8 mouse cellular contexts compared by ENCODE assay signal in genomic region chr11:62560463-62561016, GRCm38 (mm10). TPM values are rescaled to one million over a fixed set of nuclear protein-coding genes. Genes with fewer than 3 reads are reported as not detected.
DNase-seq lines count a peak whose midpoint lies in the region; ATAC-seq lines count a peak whose summit lies in the region.

No protein-coding gene starts in this region.

- intact Hi-C loops in left cerebral cortex, postnatal 36 days (cut with DNase I): no loop called here

- H3K4me1 ChIP-seq in intestine, embryonic 16.5 days (ENCODE audit: control insufficient read depth, insufficient read depth, low read length): peaks cover 10% of the 10 kb centered on the region
- H3K4me1 ChIP-seq in midbrain, embryonic 11.5 days (ENCODE audit: control insufficient read depth, insufficient read depth, low read length): no peaks in the 10 kb centered on the region

- H3K4me2 ChIP-seq in intestine, embryonic 16.5 days (ENCODE audit: low read depth, low read length): peak overlapping the region; percentile 78
- peak overlapping the region; percentile 45 for H3K4me2 ChIP-seq in midbrain, embryonic 11.5 days

- 26% methylated on average over 43 of the region's 43 CpGs for WGBS in intestine, embryonic 16.5 days
- 34% methylated on average over 43 of the region's 43 CpGs for WGBS in midbrain, embryonic 11.5 days

- H3K9ac ChIP-seq in intestine, embryonic 16.5 days (ENCODE audit: low read depth, low read length): peak overlapping the region; percentile 66
- H3K9ac ChIP-seq in midbrain, embryonic 11.5 days (ENCODE audit: low read length): peak overlapping the region; percentile 9; the same call in 1 of the 2 replicates

- H3K9me3 ChIP-seq in intestine, embryonic 16.5 days (ENCODE audit: control insufficient read depth, low read length): no peaks in the 10 kb centered on the region
- H3K9me3 ChIP-seq in midbrain, embryonic 11.5 days (ENCODE audit: control insufficient read depth, low read length): no peaks in the 10 kb centered on the region

- no peak for ATAC-seq in cerebellum, adult (ENCODE audit: insufficient number of reproducible peaks, low FRiP score, low TSS enrichment)
- no peak for ATAC-seq in intestine, embryonic 16.5 days
- ATAC-seq in midbrain, embryonic 11.5 days (ENCODE audit: low FRiP score): no peak

- H3K27ac ChIP-seq in intestine, embryonic 16.5 days (ENCODE audit: low read length): no peak overlapping the region
- no peak overlapping the region for H3K27ac ChIP-seq in midbrain, embryonic 11.5 days (ENCODE audit: low read depth, low read length)

- DNase-seq in cerebellum, adult 18-20 months: peak; percentile 30 to 39
- peak; percentile 31 for DNase-seq in urinary bladder, postnatal 25 days (ENCODE audit: low spot score)
- DNase-seq in urinary bladder, postnatal 14 days (ENCODE audit: low spot score): no peak
- DNase-seq in midbrain, embryonic 11.5 days (ENCODE audit: low spot score, missing footprints): peak; percentile 92
- peak; percentile 15 for DNase-seq in thymus, postnatal 25 days
- no peak for DNase-seq in left cerebral cortex, postnatal 36 days (ENCODE audit: low spot score in 2 of 2)

- peak overlapping the region; percentile 42 for H3K4me3 ChIP-seq in intestine, embryonic 16.5 days (ENCODE audit: low read length)
- H3K4me3 ChIP-seq in midbrain, embryonic 11.5 days (ENCODE audit: low read depth, low read length): peak overlapping the region; percentile 22

- H3K27me3 ChIP-seq in intestine, embryonic 16.5 days (replicated peaks; ENCODE audit: control insufficient read depth, insufficient read depth, low read length): no peaks in the 10 kb centered on the region
- no peaks in the 10 kb centered on the region; the same call in 1 of the 2 replicates for H3K27me3 ChIP-seq in midbrain, embryonic 11.5 days (ENCODE audit: control insufficient read depth, insufficient read depth, low read length)

- H3K36me3 ChIP-seq in intestine, embryonic 16.5 days (ENCODE audit: control insufficient read depth, insufficient read depth, low read length): no peaks in the 10 kb centered on the region
- no peaks in the 10 kb centered on the region for H3K36me3 ChIP-seq in midbrain, embryonic 11.5 days (ENCODE audit: control insufficient read depth, insufficient read depth, low read length)

RNA-seq across cellular contexts. Expression of gene Ubb, which starts 9.6 kb away (rescaled TPM):
- polyA plus RNA-seq in intestine, embryonic 16.5 days (2015; fragmentation: Nextera tagmentation; extraction: Ambion mirVana): 2,570 and 2,643 TPM in 2 replicates
- 3,727 and 3,899 TPM in 2 replicates for polyA plus RNA-seq in midbrain, embryonic 11.5 days (2014; fragmentation: Nextera tagmentation; extraction: Ambion mirVana)
- 1,000 to 10,000 TPM; 1,698 to 1,876 TPM for total RNA-seq in left cerebral cortex, postnatal 36 days (2021)

RNA-seq across cellular contexts. Expression of gene Trpv2, which starts 13.7 kb away (rescaled TPM):
- 11.0 and 11.2 TPM in 2 replicates for polyA plus RNA-seq in intestine, embryonic 16.5 days (2015; fragmentation: Nextera tagmentation; extraction: Ambion mirVana)
- polyA plus RNA-seq in midbrain, embryonic 11.5 days (2014; fragmentation: Nextera tagmentation; extraction: Ambion mirVana): 4.9 and 5.4 TPM in 2 replicates
- total RNA-seq in left cerebral cortex, postnatal 36 days (2021): 10 to 100 TPM; 17.5 to 19.2 TPM

RNA-seq across cellular contexts. Expression of gene Cenpv, which starts 21.5 kb away (rescaled TPM):
- 6.8 and 17.9 TPM in 2 replicates for polyA plus RNA-seq in intestine, embryonic 16.5 days (2015; fragmentation: Nextera tagmentation; extraction: Ambion mirVana)
- 54.8 and 68.5 TPM in 2 replicates for polyA plus RNA-seq in midbrain, embryonic 11.5 days (2014; fragmentation: Nextera tagmentation; extraction: Ambion mirVana)
- 10 to 100 TPM; 38.7 to 47.9 TPM for total RNA-seq in left cerebral cortex, postnatal 36 days (2021)

Comparison
In these comparisons a context has a peak if more than half of its experiments do, and no peak if none do; other contexts are left out.
1. DNase-seq: peak in cerebellum, adult 18-20 months (2 of 2), urinary bladder, postnatal 25 days (single experiment), midbrain, embryonic 11.5 days (single experiment) and thymus, postnatal 25 days (single experiment); none in urinary bladder, postnatal 14 days (single experiment) and left cerebral cortex, postnatal 36 days (0 of 2).